Mouse (Mus musculus): ENCODE data around the gene Rab35. TPM values are rescaled to one million over a fixed set of nuclear protein-coding genes. Genes with fewer than 3 reads are reported as not detected.

Rab35 gene
- total RNA-seq, 4 experiments from 2014 or later = 81.0 to 102 (median 87.9) TPM

Small RNAs within 50 kb of the gene (microRNA-seq; reads per million reads assigned to microRNA genes)
- 0 reads per million in 2 experiments for gene Mir7030

Other genes starting within 250 kb of the Rab35 start
- 10 to 100 TPM; 57.2 to 62.6 (median 60.8) TPM for gene Msi1, start 202.3 kb upstream of the Rab35 start, total RNA-seq (2022)
- gene Pla2g1b, start 165.6 kb upstream of the Rab35 start, total RNA-seq (2022) = not detected
- 10 to 100 TPM; 34.0 to 58.6 (median 41.9) TPM for gene Sirt4, start 147.2 kb upstream of the Rab35 start, total RNA-seq (2022)
- 10 to 100 TPM; 38.1 to 45.8 (median 40.2) TPM for gene Pxn, start 125.2 kb upstream of the Rab35 start, total RNA-seq (2022)
- 100 to 1,000 TPM; 188 to 289 (median 230) TPM for gene Rplp0, start 72.4 kb upstream of the Rab35 start, total RNA-seq (2022)
- 10 to 100 TPM; 72.7 to 85.7 (median 77.4) TPM for gene Gcn1l1, start 66.7 kb upstream of the Rab35 start, total RNA-seq (2022)
- gene Bicdl1, start 99.7 kb downstream of the Rab35 start, total RNA-seq (2022) = 100 to 1,000 TPM; 121 to 148 (median 130) TPM
- gene Cit, start 213.4 kb downstream of the Rab35 start, total RNA-seq (2022) = 10 to 100 TPM; 73.2 to 96.9 (median 79.2) TPM